Mouse (Mus musculus): ENCODE results near the gene Spsb1. TPM values are rescaled to one million over a fixed set of nuclear protein-coding genes. Genes with fewer than 3 reads are reported as not detected.
A peak's percentile ranks its signal among the peaks of the same experiment; 100 is the strongest.

Gene Spsb1
- 7.4 and 9.5 TPM in 2 replicates for polyA plus RNA-seq (2015; fragmentation: Nextera tagmentation; extraction: Ambion mirVana)

GRCm38 (mm10) chr4:149954893-149955439 lies at the start of gene Spsb1:
TSS of gene Spsb1 (minus strand) at chr4:149955043.
- H3K27me3 ChIP-seq = peaks cover 24% of the 10 kb centered on the region
- WGBS = under 1% methylated on average over 50 of the region's 51 CpGs
- H3K27ac ChIP-seq (replicated peaks) = peak within 1 kb of the TSS; percentile 63
- H3K9ac ChIP-seq = peak within 1 kb of the TSS; percentile 71
- peak within 1 kb of the TSS; percentile 71 for H3K4me3 ChIP-seq
- H3K4me2 ChIP-seq = peak within 1 kb of the TSS; percentile 100
- H3K9me3 ChIP-seq = no peaks in the 10 kb centered on the region
- ATAC-seq (ENCODE audit: low FRiP score, low read depth) = peak; percentile 91
- H3K36me3 ChIP-seq = no peaks in the 10 kb centered on the region
- H3K4me1 ChIP-seq (replicated peaks) = peaks cover 29% of the 10 kb centered on the region

GRCm38 (mm10) chr4:150003641-150004040 lies 48.8 kb upstream of the Spsb1 start:
- H3K4me1 ChIP-seq (replicated peaks) = peaks cover 10% of the 10 kb centered on the region
- no peak overlapping the region for H3K27ac ChIP-seq (replicated peaks)
- no peak overlapping the region for H3K9ac ChIP-seq
- H3K4me3 ChIP-seq = no peak overlapping the region
- no peak for ATAC-seq (ENCODE audit: low FRiP score, low read depth)
- no peaks in the 10 kb centered on the region for H3K27me3 ChIP-seq
- H3K36me3 ChIP-seq = no peaks in the 10 kb centered on the region
- no peak overlapping the region for H3K4me2 ChIP-seq
- 90% methylated on average over 4 of the region's 4 CpGs for WGBS
- no peaks in the 10 kb centered on the region for H3K9me3 ChIP-seq

- Histone ChIP-seq H3K4me3 (no peak overlapping the region), H3K27ac (replicated peaks) (no peak overlapping the region), H3K9me3 (no peaks in the 10 kb centered on the region), H3K9ac (no peak overlapping the region), H3K4me2 (no peak overlapping the region), H3K36me3 (no peaks in the 10 kb centered on the region), H3K4me1 (replicated peaks) (peaks cover 8% of the 10 kb centered on the region), H3K27me3 (no peaks in the 10 kb centered on the region)
- WGBS = 67% methylated on average over 7 of the region's 7 CpGs
- ATAC-seq (ENCODE audit: low FRiP score, low read depth) = no peak
Measured at GRCm38 (mm10) chr4:150003021-150003580, 48.3 kb upstream of the Spsb1 start.

GRCm38 (mm10) chr4:150002021-150002528 lies 47.2 kb upstream of the Spsb1 start:
- Histone ChIP-seq H3K27me3 (no peaks in the 10 kb centered on the region), H3K9ac (no peak overlapping the region), H3K27ac (replicated peaks) (no peak overlapping the region), H3K9me3 (no peaks in the 10 kb centered on the region), H3K4me3 (no peak overlapping the region), H3K4me1 (replicated peaks) (no peaks in the 10 kb centered on the region; the same call in 1 of the 2 replicates), H3K36me3 (no peaks in the 10 kb centered on the region), H3K4me2 (no peak overlapping the region)
- no peak for ATAC-seq (ENCODE audit: low FRiP score, low read depth)
- 68% methylated on average over 12 of the region's 12 CpGs for WGBS

DNA sequence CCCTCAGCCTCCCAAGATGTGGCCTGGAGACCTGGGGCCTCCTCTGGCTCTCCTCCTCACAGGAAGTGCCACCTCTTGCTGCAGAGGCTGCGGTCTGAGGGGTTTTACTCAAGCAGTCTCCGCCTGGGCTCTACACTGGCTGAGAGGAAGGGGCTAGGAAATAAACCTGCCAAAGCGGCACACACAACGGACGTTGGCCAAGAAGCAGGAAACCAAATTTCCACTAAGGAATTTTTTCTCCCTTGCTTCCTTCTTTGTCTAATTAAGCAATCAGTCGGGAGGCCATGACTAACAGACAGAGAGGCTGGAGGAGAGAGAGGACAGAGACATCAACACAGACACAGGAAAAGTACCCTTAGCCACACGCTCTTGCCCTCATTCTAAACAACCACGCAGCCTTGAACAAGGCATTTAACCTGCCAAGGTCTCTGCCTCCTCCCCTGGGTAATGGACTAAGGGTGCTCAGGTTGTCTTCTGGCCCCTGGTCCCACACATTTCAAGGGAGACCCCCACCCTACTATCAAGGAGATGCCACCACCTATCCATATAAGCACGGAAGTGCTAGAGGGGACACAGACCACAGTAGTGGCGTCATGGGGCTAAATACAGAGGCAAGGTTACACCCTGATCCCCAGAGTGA lies 46.5 kb upstream of the Spsb1 start:
- WGBS = 72% methylated on average over 10 of the region's 10 CpGs
- no peak overlapping the region for H3K27ac ChIP-seq (replicated peaks)

DNA sequence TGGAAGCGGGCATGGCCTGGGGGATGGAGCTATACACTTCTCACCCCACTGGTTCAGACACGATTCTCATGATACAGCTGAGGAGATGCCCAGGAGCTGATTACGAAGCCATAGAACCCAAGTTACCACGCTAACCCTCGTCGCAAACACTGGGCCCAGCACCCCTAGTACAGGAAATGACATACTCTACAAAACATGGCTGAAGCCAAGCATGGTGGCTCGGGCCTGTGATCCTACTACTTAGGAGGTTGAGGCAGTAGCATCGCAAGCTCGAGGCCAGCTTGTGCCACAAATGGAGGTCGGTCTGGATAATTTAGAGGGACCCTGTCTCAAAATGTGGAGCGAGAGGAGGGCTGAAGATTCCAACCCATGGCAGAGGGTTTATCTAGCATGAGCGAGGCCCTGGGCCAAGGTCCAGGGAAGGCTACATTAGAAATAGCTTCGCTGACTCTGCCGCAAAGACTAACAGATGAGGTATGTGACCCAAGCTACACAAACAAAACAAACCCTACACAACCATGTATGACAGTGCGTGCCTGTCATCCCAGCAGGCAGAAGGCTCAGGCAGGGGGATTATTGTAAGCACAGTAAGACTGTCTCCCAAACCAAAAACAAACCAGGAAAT lies 45.2 kb upstream of the Spsb1 start:
- Histone ChIP-seq H3K27ac (replicated peaks) (no peak overlapping the region), H3K4me1 (replicated peaks) (no peaks in the 10 kb centered on the region; the same call in 1 of the 2 replicates), H3K4me2 (no peak overlapping the region), H3K9me3 (no peaks in the 10 kb centered on the region), H3K36me3 (no peaks in the 10 kb centered on the region), H3K9ac (no peak overlapping the region), H3K27me3 (no peaks in the 10 kb centered on the region), H3K4me3 (no peak overlapping the region)
- WGBS = 92% methylated on average over 15 of the region's 15 CpGs
- ATAC-seq (ENCODE audit: low FRiP score, low read depth) = no peak

More for the DNA sequence above, 46.5 kb upstream of the Spsb1 start:
- Histone ChIP-seq H3K27me3 (no peaks in the 10 kb centered on the region), H3K4me1 (replicated peaks) (no peaks in the 10 kb centered on the region; the same call in 1 of the 2 replicates), H3K4me2 (no peak overlapping the region), H3K4me3 (no peak overlapping the region), H3K9me3 (no peaks in the 10 kb centered on the region), H3K36me3 (no peaks in the 10 kb centered on the region), H3K9ac (no peak overlapping the region)
- ATAC-seq (ENCODE audit: low FRiP score, low read depth) = no peak

DNA sequence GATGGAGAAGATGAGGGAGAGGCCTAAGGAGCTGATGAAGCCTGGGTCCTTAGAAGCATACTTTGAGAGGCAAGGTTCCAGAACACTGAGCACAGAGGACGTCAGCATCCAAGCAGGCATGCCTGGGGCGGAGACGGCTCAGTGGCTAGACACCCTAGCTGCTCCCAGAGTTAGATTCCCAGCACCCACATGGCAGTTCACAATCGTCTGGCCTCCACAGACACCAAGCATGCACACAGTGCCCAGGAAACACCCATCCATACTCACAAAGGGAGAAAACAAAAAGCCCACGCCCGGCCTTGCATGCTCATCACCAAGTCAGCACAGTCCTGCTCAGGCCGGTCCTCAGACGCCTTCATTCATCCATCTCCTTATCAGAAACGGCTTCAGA lies 44.7 kb upstream of the Spsb1 start:
- Histone ChIP-seq H3K9ac (no peak overlapping the region), H3K27ac (replicated peaks) (no peak overlapping the region), H3K36me3 (no peaks in the 10 kb centered on the region), H3K9me3 (no peaks in the 10 kb centered on the region), H3K4me2 (no peak overlapping the region), H3K4me3 (no peak overlapping the region), H3K4me1 (replicated peaks) (no peaks in the 10 kb centered on the region; the same call in 1 of the 2 replicates), H3K27me3 (no peaks in the 10 kb centered on the region)
- no peak for ATAC-seq (ENCODE audit: low FRiP score, low read depth)
- WGBS = 57% methylated on average over 9 of the region's 9 CpGs

DNA sequence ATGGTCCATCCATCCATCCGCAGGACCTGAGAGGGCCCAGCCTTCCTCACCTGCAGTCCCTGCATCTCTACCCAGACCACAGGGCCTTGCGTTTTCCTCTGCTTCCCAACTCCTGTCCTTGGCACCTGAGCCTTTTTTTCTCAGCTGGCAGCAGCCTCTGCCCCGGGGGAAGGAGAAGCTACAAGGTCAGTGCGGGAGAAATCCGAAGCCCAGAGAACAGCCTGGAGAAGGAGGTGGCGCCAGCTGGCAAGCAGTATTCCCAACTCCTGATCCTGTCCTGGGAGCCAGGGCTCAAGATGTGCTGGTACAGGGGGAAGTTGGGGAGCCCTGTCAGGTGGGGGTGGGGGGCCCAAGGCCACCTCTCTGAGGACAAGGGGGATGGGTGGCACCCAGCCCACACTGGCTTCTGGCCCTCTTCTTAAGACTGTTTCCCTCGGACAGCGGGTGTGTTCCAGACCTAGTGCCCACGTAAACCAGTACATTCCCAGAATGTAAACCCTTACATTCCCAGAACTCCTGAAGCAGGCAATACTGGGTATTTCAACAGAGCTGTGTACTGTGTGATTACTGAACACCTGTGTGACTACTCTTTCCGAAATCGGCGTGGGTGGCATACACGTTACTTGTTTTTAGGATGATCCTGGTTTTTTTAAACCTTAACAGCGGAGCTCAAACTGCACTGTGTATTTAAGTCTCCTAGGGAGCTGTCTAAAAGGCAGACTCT lies 44.1 kb upstream of the Spsb1 start:
- 76% methylated on average over 14 of the region's 14 CpGs for WGBS
- no peaks in the 10 kb centered on the region; the same call in 1 of the 2 replicates for H3K4me1 ChIP-seq (replicated peaks)
- no peaks in the 10 kb centered on the region for H3K36me3 ChIP-seq
- no peaks in the 10 kb centered on the region for H3K27me3 ChIP-seq
- H3K9me3 ChIP-seq = no peaks in the 10 kb centered on the region
- H3K27ac ChIP-seq (replicated peaks) = no peak overlapping the region
- H3K9ac ChIP-seq = no peak overlapping the region
- ATAC-seq (ENCODE audit: low FRiP score, low read depth) = no peak
- no peak overlapping the region for H3K4me2 ChIP-seq
- H3K4me3 ChIP-seq = no peak overlapping the region

- Histone ChIP-seq H3K27me3 (no peaks in the 10 kb centered on the region), H3K9ac (no peak overlapping the region), H3K36me3 (no peaks in the 10 kb centered on the region), H3K4me1 (replicated peaks) (no peaks in the 10 kb centered on the region; the same call in 1 of the 2 replicates), H3K4me2 (no peak overlapping the region), H3K9me3 (no peaks in the 10 kb centered on the region), H3K27ac (replicated peaks) (no peak overlapping the region), H3K4me3 (no peak overlapping the region)
- WGBS = 79% methylated on average over 10 of the region's 10 CpGs
- no peak for ATAC-seq (ENCODE audit: low FRiP score, low read depth)
Measured at GRCm38 (mm10) chr4:149997999-149998398, 43.2 kb upstream of the Spsb1 start.

GRCm38 (mm10) chr4:149996440-149996839 lies 41.6 kb upstream of the Spsb1 start:
- no peak for ATAC-seq (ENCODE audit: low FRiP score, low read depth)
- no peaks in the 10 kb centered on the region for H3K36me3 ChIP-seq
- no peak overlapping the region for H3K9ac ChIP-seq
- H3K27me3 ChIP-seq = no peaks in the 10 kb centered on the region; the same call in 1 of the 2 replicates
- H3K27ac ChIP-seq (replicated peaks) = no peak overlapping the region; the same call in 1 of the 2 replicates
- 81% methylated on average over 7 of the region's 7 CpGs for WGBS
- no peak overlapping the region for H3K4me3 ChIP-seq
- no peaks in the 10 kb centered on the region for H3K9me3 ChIP-seq
- H3K4me1 ChIP-seq (replicated peaks) = peaks cover under 1% of the 10 kb centered on the region; the same call in 1 of the 2 replicates
- H3K4me2 ChIP-seq = no peak overlapping the region

DNA sequence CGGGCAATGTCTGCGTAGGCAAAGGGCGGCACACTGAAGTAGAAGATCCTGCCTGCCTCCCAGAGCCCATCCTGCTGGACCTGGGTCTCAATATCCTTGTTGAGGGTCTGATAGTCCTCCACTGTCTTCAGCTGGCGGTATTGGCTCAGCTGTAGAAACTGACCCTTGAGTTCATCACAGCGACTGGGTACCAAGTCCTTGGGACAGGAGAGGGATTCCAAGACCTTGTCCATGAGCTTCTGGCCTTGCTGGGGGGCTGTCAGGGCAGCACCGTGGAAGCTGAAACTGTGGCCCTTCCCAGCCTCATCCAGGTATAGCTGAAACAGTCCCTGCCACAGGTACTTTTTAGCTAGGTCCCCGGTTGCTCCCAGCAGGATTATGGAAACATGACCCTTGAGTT lies 41.1 kb upstream of the Spsb1 start:
- no peak overlapping the region for H3K4me2 ChIP-seq
- no peak overlapping the region for H3K4me3 ChIP-seq
- H3K4me1 ChIP-seq (replicated peaks) = peaks cover 6% of the 10 kb centered on the region
- WGBS = 92% methylated on average over 7 of the region's 7 CpGs
- H3K9ac ChIP-seq = no peak overlapping the region
- no peak for ATAC-seq (ENCODE audit: low FRiP score, low read depth)
- no peaks in the 10 kb centered on the region for H3K9me3 ChIP-seq
- no peaks in the 10 kb centered on the region; the same call in 1 of the 2 replicates for H3K27me3 ChIP-seq
- H3K27ac ChIP-seq (replicated peaks) = no peak overlapping the region; the same call in 1 of the 2 replicates
- H3K36me3 ChIP-seq = no peaks in the 10 kb centered on the region
